Mouse (Mus musculus) liver, adult 2 months (tissue): ENCODE measurements at regions not wholly inside any gene's neighbourhood (a gene's known extent, or its start where the extent isn't known, plus 50 kb on each side); places are given as distances from the start of the nearest gene placed in this dataset.

Source experiments
- DNase-seq: peaks from one replicate; pipeline ENCODE4 v3.0.0-alpha.2; 2011; ENCODE audit warnings: low read depth, low spot score; ENCODE audit errors: extremely low read depth
- H3K27ac ChIP-seq: fragments of 200-500 bp; replicated peaks from 2 replicates; pipeline ENCODE4 v1.5.1; 2012; ENCODE audit warnings: low read depth, mild to moderate bottlenecking, control low read depth, inconsistent platforms, low read length; ENCODE audit not compliant: insufficient read depth
- H3K27me3 ChIP-seq: fragments of 200-500 bp; 2 replicates; pipeline ENCODE4 v1.6.1; 2012; ENCODE audit warnings: mild to moderate bottlenecking, moderate library complexity, low read length, inconsistent platforms; ENCODE audit not compliant: control insufficient read depth, insufficient read depth
- H3K36me3 ChIP-seq: fragments of 200-500 bp; 2 replicates; pipeline ENCODE4 v1.6.1; 2012; ENCODE audit warnings: low read length, inconsistent platforms; ENCODE audit not compliant: control insufficient read depth, insufficient read depth
- H3K4me1 ChIP-seq: fragments of 200-500 bp; 2 replicates; pipeline ENCODE4 v1.6.1; 2011; ENCODE audit warnings: low read length; ENCODE audit not compliant: control insufficient read depth, insufficient read depth
- H3K4me3 ChIP-seq: fragments of 200-500 bp; 2 replicates; pipeline ENCODE4 v1.5.1; 2011; ENCODE audit warnings: low read depth, mild to moderate bottlenecking, control low read depth, low read length, moderate library complexity; ENCODE audit not compliant: insufficient read depth
- H3K79me2 ChIP-seq: fragments of 200-500 bp; 2 replicates; pipeline ENCODE4 v1.6.1; 2012; ENCODE audit warnings: inconsistent platforms, mild to moderate bottlenecking, low read length, moderate library complexity; ENCODE audit not compliant: control insufficient read depth, insufficient read depth
- H3K9ac ChIP-seq: fragments of 200-500 bp; 2 replicates; pipeline ENCODE4 v1.6.1; 2012; ENCODE audit warnings: low read depth, mild to moderate bottlenecking, control low read depth, inconsistent platforms, low read length
- CTCF ChIP-seq: fragments of 200-500 bp; IDR thresholded peaks from 2 replicates; pipeline ENCODE4 v1.5.1; 2011; ENCODE audit warnings: low read depth, low read length, control low read depth
- POLR2A ChIP-seq: fragments of 200-500 bp; IDR thresholded peaks from 2 replicates; pipeline ENCODE4 v1.6.1; 2011; ENCODE audit warnings: low read length, control low read depth; ENCODE audit not compliant: insufficient read depth; ENCODE audit errors: extremely low read depth
- whole genome bisulfite sequencing: fragments of 180-500 bp; shearing (Covaris S2); methylation state at CpG from one replicate; pipeline ENCODE4 v1.1.7; 2018; 5-methylcytosine and 5-hydroxymethylcytosine counted together

GRCm38 (mm10) chr9:60989670-60990391 is 195.5 kb downstream of the Uaca start:
- no peak overlapping the region for H3K27ac ChIP-seq
- H3K9ac ChIP-seq: no peak overlapping the region
- no peaks in the 10 kb centered on the region for H3K79me2 ChIP-seq
- H3K4me3 ChIP-seq: no peak overlapping the region
- 62% methylated on average over 13 of the region's 13 CpGs for WGBS
- H3K4me1 ChIP-seq: no peaks in the 10 kb centered on the region
- no peaks in the 10 kb centered on the region for H3K36me3 ChIP-seq
- no peaks in the 10 kb centered on the region for H3K27me3 ChIP-seq
- TF ChIP-seq POLR2A (no peak), CTCF (no peak)
- DNase-seq: no peak

GRCm38 (mm10) chr9:60991509-60991908 is 197.2 kb downstream of the Uaca start:
- H3K36me3 ChIP-seq: no peaks in the 10 kb centered on the region
- no peaks in the 10 kb centered on the region for H3K4me1 ChIP-seq
- peak; percentile 45 for DNase-seq
- no peaks in the 10 kb centered on the region for H3K79me2 ChIP-seq
- H3K27me3 ChIP-seq: no peaks in the 10 kb centered on the region
- H3K4me3 ChIP-seq: no peak overlapping the region
- H3K9ac ChIP-seq: no peak overlapping the region
- TF ChIP-seq CTCF (no peak), POLR2A (no peak)
- H3K27ac ChIP-seq: no peak overlapping the region
- WGBS: 80% methylated on average over 5 of the region's 5 CpGs

GRCm38 (mm10) chr9:60993661-60994060 is 199.3 kb downstream of the Uaca start:
- WGBS: 55% methylated on average over 8 of the region's 8 CpGs
- no peaks in the 10 kb centered on the region for H3K27me3 ChIP-seq
- no peaks in the 10 kb centered on the region for H3K4me1 ChIP-seq
- no peaks in the 10 kb centered on the region for H3K79me2 ChIP-seq
- no peak for TF ChIP-seq CTCF
- TF ChIP-seq POLR2A: no peak
- no peak overlapping the region for H3K4me3 ChIP-seq
- H3K9ac ChIP-seq: no peak overlapping the region
- H3K36me3 ChIP-seq: no peaks in the 10 kb centered on the region
- no peak overlapping the region for H3K27ac ChIP-seq
- DNase-seq: peak; percentile 36

- Histone ChIP-seq H3K27ac (no peak overlapping the region), H3K36me3 (no peaks in the 10 kb centered on the region), H3K4me3 (no peak overlapping the region), H3K79me2 (no peaks in the 10 kb centered on the region), H3K27me3 (no peaks in the 10 kb centered on the region), H3K9ac (no peak overlapping the region), H3K4me1 (no peaks in the 10 kb centered on the region)
- no peak for TF ChIP-seq POLR2A
- TF ChIP-seq CTCF: no peak
- no peak for DNase-seq
- WGBS: 86% methylated on average over 6 of the region's 6 CpGs
These were observed 200.8 kb downstream of the Uaca start for GRCm38 (mm10) chr9:60995096-60995495.

GRCm38 (mm10) chr9:60998086-60998785 is 203.9 kb downstream of the Uaca start:
- 65% methylated on average over 3 of the region's 3 CpGs for WGBS
- H3K27ac ChIP-seq: no peak overlapping the region

GRCm38 (mm10) chr9:60999001-60999529 is 204.7 kb downstream of the Uaca start:
- H3K27me3 ChIP-seq: no peaks in the 10 kb centered on the region
- peak; percentile 41 for DNase-seq
- WGBS: 33% methylated on average over 6 of the region's 6 CpGs
- peak; percentile 57 for TF ChIP-seq CTCF
- no peak for TF ChIP-seq POLR2A
- no peaks in the 10 kb centered on the region for H3K4me1 ChIP-seq
- H3K27ac ChIP-seq: no peak overlapping the region
- no peak overlapping the region for H3K4me3 ChIP-seq
- H3K79me2 ChIP-seq: no peaks in the 10 kb centered on the region
- H3K36me3 ChIP-seq: no peaks in the 10 kb centered on the region
- no peak overlapping the region for H3K9ac ChIP-seq

More at GRCm38 (mm10) chr9:60998086-60998785, 203.9 kb downstream of the Uaca start:
- TF ChIP-seq CTCF (no peak), POLR2A (no peak)
- Histone ChIP-seq H3K36me3 (no peaks in the 10 kb centered on the region), H3K4me1 (no peaks in the 10 kb centered on the region), H3K27me3 (no peaks in the 10 kb centered on the region), H3K4me3 (no peak overlapping the region), H3K9ac (no peak overlapping the region), H3K79me2 (no peaks in the 10 kb centered on the region)
- no peak for DNase-seq
